Mouse (Mus musculus) neural tube, embryonic 13.5 days (tissue): Measurements from ENCODE around the gene Mcoln3. TPM values are rescaled to one million over a fixed set of nuclear protein-coding genes. Genes with fewer than 3 reads are reported as not detected.
A peak's percentile ranks its signal among the peaks of the same experiment; 100 is the strongest.

Source experiments
- ATAC-seq: fragments of 200-750 bp; cut with Nextera tagmentation; 2 replicates; pipeline ENCODE4 v1.8.0; 2017; ENCODE audit warnings: low read depth, mild to moderate bottlenecking, moderate TSS enrichment, moderate library complexity
- H3K27ac ChIP-seq: fragments of 300-500 bp; sonication (generic); replicated peaks from 2 replicates; pipeline ENCODE4 v1.5.1; 2015; ENCODE audit warnings: moderate library complexity, mild to moderate bottlenecking, inconsistent platforms
- H3K27me3 ChIP-seq: fragments of 300-500 bp; sonication (generic); 2 replicates; pipeline ENCODE4 v1.6.1; 2015; ENCODE audit warnings: mild to moderate bottlenecking, inconsistent platforms
- H3K36me3 ChIP-seq: fragments of 300-500 bp; sonication (generic); 2 replicates; pipeline ENCODE4 v1.6.1; 2015; ENCODE audit warnings: mild to moderate bottlenecking, inconsistent platforms
- H3K4me1 ChIP-seq: fragments of 300-500 bp; sonication (generic); replicated peaks from 2 replicates; pipeline ENCODE4 v1.6.1; 2015; ENCODE audit warnings: inconsistent platforms
- H3K4me2 ChIP-seq: fragments of 300-500 bp; sonication (generic); 2 replicates; pipeline ENCODE4 v1.6.1; 2015; ENCODE audit warnings: inconsistent platforms, mild to moderate bottlenecking, moderate library complexity
- H3K4me3 ChIP-seq: fragments of 300-500 bp; sonication (generic); 2 replicates; pipeline ENCODE4 v1.5.1; 2015; ENCODE audit warnings: mild to moderate bottlenecking, inconsistent platforms
- H3K9ac ChIP-seq: fragments of 300-500 bp; sonication (generic); 2 replicates; pipeline ENCODE4 v1.6.1; 2015; ENCODE audit warnings: moderate library complexity, mild to moderate bottlenecking, inconsistent platforms
- H3K9me3 ChIP-seq: fragments of 300-500 bp; sonication (generic); 2 replicates; pipeline ENCODE4 v1.6.1; 2016; ENCODE audit warnings: inconsistent platforms
- WGBS: fragments of 180-500 bp; shearing (Covaris S2); methylation state at CpG from one replicate; pipeline ENCODE4 v1.1.7; 2015; 5-methylcytosine and 5-hydroxymethylcytosine counted together
- polyA plus RNA-seq: library from polyadenylated mRNA; unstranded; fragments of >200 nt; fragmentation: Nextera tagmentation; extraction: Ambion mirVana; gene quantifications from 2 replicates; pipeline ENCODE4 v1.2.1, GENCODE M21; 2015

Mcoln3 gene
- polyA plus RNA-seq, 1 experiment from 2014 or later = 0.24 TPM

- no peak overlapping the region for H3K4me2 ChIP-seq
- H3K36me3 ChIP-seq = no peaks in the 10 kb centered on the region
- H3K27ac ChIP-seq = no peak overlapping the region
- no peak for ATAC-seq
- WGBS = 70% methylated on average over 2 of the region's 2 CpGs
- H3K9me3 ChIP-seq = no peaks in the 10 kb centered on the region
- no peak overlapping the region for H3K9ac ChIP-seq
- H3K27me3 ChIP-seq = no peaks in the 10 kb centered on the region
- H3K4me1 ChIP-seq = peaks cover 13% of the 10 kb centered on the region
- no peak overlapping the region for H3K4me3 ChIP-seq
These were observed 8.3 kb upstream of the Mcoln3 start for GRCm38 (mm10) chr3:146108945-146109344.

DNA sequence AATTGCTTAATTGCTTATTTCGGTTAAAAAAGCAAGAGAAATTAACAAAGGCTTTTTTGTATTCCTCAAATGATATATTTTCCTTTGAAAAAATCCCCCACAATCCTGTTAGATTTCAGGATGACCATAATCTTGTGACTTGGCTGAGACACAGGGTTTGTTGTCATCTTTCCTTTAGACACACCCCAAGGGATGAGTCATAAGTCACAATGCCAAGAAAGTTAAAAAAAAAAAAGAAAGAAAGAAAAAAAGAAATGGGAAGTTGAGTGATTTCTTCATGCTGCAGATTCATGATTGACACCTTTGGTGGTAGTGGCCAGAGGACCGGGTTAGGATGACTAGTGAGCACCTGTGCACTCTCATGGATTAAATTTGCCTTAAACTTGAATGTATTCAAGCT, 6.9 kb upstream of the Mcoln3 start:
- no peaks in the 10 kb centered on the region for H3K27me3 ChIP-seq
- peaks cover 13% of the 10 kb centered on the region for H3K4me1 ChIP-seq
- H3K36me3 ChIP-seq = no peaks in the 10 kb centered on the region
- no peaks in the 10 kb centered on the region for H3K9me3 ChIP-seq
- H3K4me3 ChIP-seq = no peak overlapping the region
- no peak overlapping the region for H3K9ac ChIP-seq
- no peak overlapping the region for H3K4me2 ChIP-seq
- WGBS = 84% methylated on average over 2 of the region's 2 CpGs
- no peak for ATAC-seq
- no peak overlapping the region for H3K27ac ChIP-seq

- WGBS = 77% methylated on average over 6 of the region's 6 CpGs
- no peak overlapping the region for H3K4me2 ChIP-seq
- H3K9ac ChIP-seq = no peak overlapping the region
- no peak for ATAC-seq
- no peaks in the 10 kb centered on the region for H3K9me3 ChIP-seq
- no peak overlapping the region for H3K4me3 ChIP-seq
- H3K27me3 ChIP-seq = no peaks in the 10 kb centered on the region
- H3K27ac ChIP-seq = no peak overlapping the region
- peaks cover 13% of the 10 kb centered on the region for H3K4me1 ChIP-seq
- H3K36me3 ChIP-seq = no peaks in the 10 kb centered on the region
These were observed 6.3 kb upstream of the Mcoln3 start for GRCm38 (mm10) chr3:146110916-146111315.

DNA sequence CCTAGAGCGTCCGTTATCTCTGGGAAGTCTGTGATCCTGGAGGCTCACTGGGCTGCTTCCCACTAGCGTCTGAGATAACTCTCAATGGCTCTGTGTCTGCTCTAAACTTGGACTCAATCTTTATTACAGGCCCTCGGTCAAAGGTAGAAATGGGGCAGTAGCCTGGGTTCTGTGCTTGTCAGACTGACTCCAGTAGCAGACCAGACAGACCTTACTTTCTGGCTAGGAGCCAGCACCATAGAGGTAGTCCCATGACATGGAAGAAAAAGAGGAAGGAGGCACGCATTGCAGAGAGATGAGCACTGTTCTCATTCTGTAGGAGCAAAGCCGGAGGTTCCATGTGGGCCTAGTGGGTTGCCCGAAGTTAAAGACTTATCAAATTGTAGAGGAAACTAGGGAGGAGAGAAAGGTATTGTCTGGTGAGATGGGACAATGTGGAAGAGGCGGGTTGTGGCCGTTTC, 777 bp downstream of the Mcoln3 start:
- 57% methylated on average over 9 of the region's 9 CpGs for WGBS
- H3K4me1 ChIP-seq = peaks cover 15% of the 10 kb centered on the region
- H3K9me3 ChIP-seq = no peaks in the 10 kb centered on the region
- ATAC-seq = no peak
- H3K36me3 ChIP-seq = no peaks in the 10 kb centered on the region
- no peak overlapping the region for H3K4me2 ChIP-seq
- H3K27ac ChIP-seq = no peak overlapping the region
- H3K4me3 ChIP-seq = no peak overlapping the region
- H3K9ac ChIP-seq = no peak overlapping the region
- H3K27me3 ChIP-seq = peaks cover 33% of the 10 kb centered on the region

DNA sequence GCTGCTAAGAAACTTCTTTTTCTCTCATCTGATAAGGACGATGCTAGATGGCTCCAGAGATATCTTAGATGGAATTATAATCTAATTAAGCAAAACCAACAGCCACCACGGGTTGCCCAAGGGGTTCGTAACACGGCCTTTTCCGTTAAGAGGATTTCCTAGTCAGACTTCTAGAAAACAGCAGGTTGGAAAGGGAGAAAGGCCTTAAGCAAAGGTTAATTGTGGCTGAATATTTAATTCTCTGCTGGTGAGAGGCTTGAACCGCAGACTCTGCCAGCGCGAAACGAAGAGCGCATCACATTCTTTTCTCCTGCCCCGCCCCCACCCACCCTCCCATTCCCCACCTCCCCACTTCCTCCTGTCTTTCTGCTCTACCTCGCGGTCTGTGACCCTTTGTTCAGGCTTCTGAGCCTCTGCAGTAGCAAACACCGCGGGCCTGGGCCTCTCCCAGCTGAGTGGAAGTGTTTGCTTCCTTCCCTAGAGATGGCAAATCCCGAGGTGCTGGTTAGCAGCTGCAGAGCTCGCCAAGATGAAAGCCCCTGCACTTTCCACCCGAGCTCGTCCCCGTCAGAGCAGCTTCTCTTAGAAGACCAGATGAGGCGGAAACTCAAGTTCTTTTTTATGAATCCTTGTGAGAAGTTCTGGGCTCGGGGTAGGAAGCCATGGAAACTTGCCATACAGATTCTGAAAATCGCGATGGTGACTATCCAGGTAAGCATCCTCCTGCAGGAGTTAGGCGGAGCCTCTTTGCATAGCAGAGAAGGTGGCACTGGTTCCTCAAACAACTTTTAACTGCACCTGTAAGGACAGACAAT, 4.3 kb downstream of the Mcoln3 start:
- H3K4me2 ChIP-seq = peak overlapping the region; percentile 43
- no peaks in the 10 kb centered on the region for H3K36me3 ChIP-seq
- ATAC-seq = 0 out of 2 replicates have a peak, but pooled peaks have one; percentile 42
- H3K4me3 ChIP-seq = peak overlapping the region; percentile 10; the same call in 1 of the 2 replicates
- H3K9me3 ChIP-seq = no peaks in the 10 kb centered on the region
- H3K27ac ChIP-seq = no peak overlapping the region
- peaks cover 21% of the 10 kb centered on the region for H3K4me1 ChIP-seq
- WGBS = 10% methylated on average over 25 of the region's 25 CpGs
- peaks cover 28% of the 10 kb centered on the region for H3K27me3 ChIP-seq
- H3K9ac ChIP-seq = 0 out of 2 replicates have a peak overlapping the region, but pooled peaks have one; percentile 1

DNA sequence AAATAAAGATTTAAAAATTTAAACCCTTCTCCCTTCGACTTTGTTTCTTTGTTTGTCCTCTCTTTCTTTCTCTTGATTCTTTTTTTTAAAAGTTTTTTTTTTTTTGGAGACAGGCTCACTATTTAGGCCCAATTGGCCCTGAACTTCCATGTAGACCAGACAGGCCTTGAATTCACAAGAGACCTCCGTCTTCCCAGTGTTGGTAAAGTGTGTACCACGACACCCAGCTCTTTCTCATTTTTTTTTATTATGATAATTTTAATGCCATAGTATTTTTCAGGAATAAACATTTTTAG, 4.8 kb downstream of the Mcoln3 start:
- H3K27ac ChIP-seq = no peak overlapping the region
- peaks cover 21% of the 10 kb centered on the region for H3K4me1 ChIP-seq
- H3K4me3 ChIP-seq = no peak overlapping the region
- peaks cover 22% of the 10 kb centered on the region for H3K27me3 ChIP-seq
- ATAC-seq = no peak
- WGBS = 51% methylated on average over 3 of the region's 3 CpGs
- no peak overlapping the region for H3K9ac ChIP-seq
- no peak overlapping the region for H3K4me2 ChIP-seq
- H3K9me3 ChIP-seq = no peaks in the 10 kb centered on the region
- no peaks in the 10 kb centered on the region for H3K36me3 ChIP-seq

GRCm38 (mm10) chr3:146122807-146123463, 5.7 kb downstream of the Mcoln3 start:
- Histone ChIP-seq H3K4me1 (peaks cover 16% of the 10 kb centered on the region), H3K9me3 (no peaks in the 10 kb centered on the region), H3K4me2 (no peak overlapping the region), H3K36me3 (no peaks in the 10 kb centered on the region), H3K9ac (no peak overlapping the region), H3K4me3 (no peak overlapping the region), H3K27ac (no peak overlapping the region), H3K27me3 (peaks cover 14% of the 10 kb centered on the region)
- ATAC-seq = no peak
- 80% methylated on average over 8 of the region's 8 CpGs for WGBS

DNA sequence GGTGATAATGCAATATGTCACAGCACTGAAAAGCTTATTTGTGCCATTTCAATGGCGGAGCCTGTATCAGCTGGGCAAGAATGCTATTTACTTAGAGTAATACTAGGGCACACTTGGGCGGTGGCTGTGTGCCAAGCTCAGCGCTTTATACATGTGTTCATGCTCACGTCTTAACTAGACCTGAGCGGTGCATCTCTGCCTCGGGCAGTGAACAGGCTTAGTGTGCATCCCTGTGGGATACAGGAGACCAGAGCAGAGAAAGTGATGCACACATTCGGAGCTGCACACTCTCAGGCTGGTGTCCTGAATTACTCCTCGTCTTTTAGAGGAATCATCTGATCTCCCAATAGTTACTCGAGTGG, 6.2 kb downstream of the Mcoln3 start:
- Histone ChIP-seq H3K36me3 (no peaks in the 10 kb centered on the region), H3K27ac (no peak overlapping the region), H3K4me2 (no peak overlapping the region), H3K9ac (no peak overlapping the region), H3K27me3 (peaks cover 8% of the 10 kb centered on the region), H3K4me1 (peaks cover 16% of the 10 kb centered on the region), H3K4me3 (no peak overlapping the region), H3K9me3 (no peaks in the 10 kb centered on the region)
- ATAC-seq = no peak
- 62% methylated on average over 9 of the region's 9 CpGs for WGBS

GRCm38 (mm10) chr3:146127205-146127604, 10.0 kb downstream of the Mcoln3 start:
- peaks cover 6% of the 10 kb centered on the region; the same call in 1 of the 2 replicates for H3K4me1 ChIP-seq
- H3K4me3 ChIP-seq = no peak overlapping the region
- no peak overlapping the region for H3K4me2 ChIP-seq
- no peaks in the 10 kb centered on the region for H3K9me3 ChIP-seq
- no peak for ATAC-seq
- no peaks in the 10 kb centered on the region for H3K36me3 ChIP-seq
- WGBS = 80% methylated on average over 6 of the region's 6 CpGs
- no peak overlapping the region for H3K9ac ChIP-seq
- H3K27ac ChIP-seq = no peak overlapping the region
- no peaks in the 10 kb centered on the region for H3K27me3 ChIP-seq

DNA sequence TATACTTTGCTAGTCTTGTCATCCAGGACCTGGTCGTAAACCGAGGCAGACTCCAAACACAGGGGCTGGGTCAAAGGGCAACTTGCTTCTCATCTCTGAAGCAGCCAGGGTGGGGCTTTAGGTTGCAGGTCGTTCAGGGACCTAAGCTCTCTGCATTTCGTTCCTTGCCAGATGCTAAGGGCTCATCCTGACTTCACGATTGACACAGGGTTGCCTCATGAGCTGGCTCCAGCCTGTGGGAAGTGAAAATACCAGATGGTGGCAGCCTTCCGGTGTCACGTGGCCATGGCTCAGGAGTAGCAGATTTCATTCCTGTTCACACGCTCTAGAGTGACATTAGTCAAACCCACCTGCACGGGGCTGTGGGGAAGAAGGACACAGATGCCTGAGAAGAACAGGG, 17.6 kb downstream of the Mcoln3 start:
- no peak overlapping the region for H3K4me2 ChIP-seq
- H3K4me1 ChIP-seq = no peaks in the 10 kb centered on the region
- ATAC-seq = no peak
- no peaks in the 10 kb centered on the region for H3K27me3 ChIP-seq
- H3K36me3 ChIP-seq = no peaks in the 10 kb centered on the region
- H3K27ac ChIP-seq = no peak overlapping the region
- 0 out of 2 replicates have a peak, but pooled peaks cover 2% of the 10 kb centered on the region for H3K9me3 ChIP-seq
- H3K9ac ChIP-seq = no peak overlapping the region
- H3K4me3 ChIP-seq = no peak overlapping the region
- WGBS = 77% methylated on average over 9 of the region's 9 CpGs

- H3K36me3 ChIP-seq = no peaks in the 10 kb centered on the region
- H3K4me1 ChIP-seq = no peaks in the 10 kb centered on the region
- ATAC-seq = no peak
- 77% methylated on average over 2 of the region's 2 CpGs for WGBS
- 0 out of 2 replicates have a peak, but pooled peaks cover 2% of the 10 kb centered on the region for H3K9me3 ChIP-seq
- H3K4me3 ChIP-seq = no peak overlapping the region
- no peak overlapping the region for H3K27ac ChIP-seq
- H3K27me3 ChIP-seq = no peaks in the 10 kb centered on the region
- no peak overlapping the region for H3K9ac ChIP-seq
- H3K4me2 ChIP-seq = no peak overlapping the region
These were observed 18.2 kb downstream of the Mcoln3 start for GRCm38 (mm10) chr3:146135417-146135816.

DNA sequence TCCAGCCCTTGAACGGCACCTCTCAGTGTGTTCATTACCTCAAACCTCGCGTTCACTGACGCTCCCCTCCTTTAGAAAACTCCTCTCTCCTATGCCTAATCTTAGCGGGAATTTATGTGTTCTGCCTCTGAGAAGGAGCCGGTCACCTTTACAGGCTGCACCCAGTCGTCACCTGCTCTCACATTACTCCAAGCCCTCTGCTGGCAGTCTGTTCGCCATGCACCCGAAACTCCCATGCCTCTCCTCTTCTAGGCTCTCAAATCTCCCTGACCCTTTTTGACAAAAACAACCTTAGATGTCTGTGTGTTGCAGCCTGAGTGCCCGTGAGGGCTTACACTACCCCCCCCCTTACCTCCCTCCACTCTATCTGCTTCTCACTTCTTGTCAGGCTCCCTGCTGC, 19.2 kb downstream of the Mcoln3 start:
- no peak for ATAC-seq
- H3K9ac ChIP-seq = no peak overlapping the region
- H3K27ac ChIP-seq = no peak overlapping the region
- H3K9me3 ChIP-seq = 0 out of 2 replicates have a peak, but pooled peaks cover 2% of the 10 kb centered on the region
- 36% methylated on average over 10 of the region's 10 CpGs for WGBS
- H3K27me3 ChIP-seq = no peaks in the 10 kb centered on the region
- H3K4me3 ChIP-seq = no peak overlapping the region
- no peak overlapping the region for H3K4me2 ChIP-seq
- no peaks in the 10 kb centered on the region for H3K4me1 ChIP-seq
- no peaks in the 10 kb centered on the region for H3K36me3 ChIP-seq
